ENCODE assay signal across 16 mouse cellular contexts in genomic region chr2:59973962-59974361, GRCm38 (mm10).
"Had no signal": no experiment of that assay in that cellular context is flagged by ENCODE, and none has a peak within 500 bp of the region (broad histone marks: within the 10 kb centered on the region; RNA-seq: fewer than 3 reads in every experiment).

No protein-coding gene starts in this region.

- H3K27ac ChIP-seq: midbrain, embryonic 10.5 days; midbrain, embryonic 12.5 days; neural tube, embryonic 12.5 days had no signal

- H3K27me3 ChIP-seq: midbrain, embryonic 12.5 days; neural tube, embryonic 12.5 days had no signal

- H3K4me2 ChIP-seq: lung, embryonic 14.5 days; midbrain, embryonic 12.5 days; neural tube, embryonic 12.5 days had no signal

- ATAC-seq: midbrain, embryonic 16.5 days had no signal

- H3K9ac ChIP-seq: lung, embryonic 14.5 days; midbrain, embryonic 12.5 days; neural tube, embryonic 12.5 days had no signal

- H3K4me3 ChIP-seq: midbrain, embryonic 10.5 days; midbrain, embryonic 12.5 days; myocyte; neural tube, embryonic 12.5 days had no signal

- H3K9me3 ChIP-seq: midbrain, embryonic 10.5 days; midbrain, embryonic 12.5 days; neural tube, embryonic 12.5 days had no signal

- DNase-seq: lung, adult 18-20 months; lung, embryonic 14.5 days; lung, postnatal 10 days; lung, postnatal 4 days; midbrain, embryonic 14.5 days; right cerebral cortex, postnatal 25 days; right cerebral cortex, postnatal 4 days; spleen, adult 18-20 months; thymus, adult 18-20 months; thymus, postnatal 25 days; thymus, postnatal 4 days had no signal

- H3K4me1 ChIP-seq: midbrain, embryonic 10.5 days; midbrain, embryonic 12.5 days; neural tube, embryonic 12.5 days had no signal
